Mouse (Mus musculus) heart, postnatal 10 days (tissue): Measurements from ENCODE around the gene Sh3d19. TPM values are rescaled to one million over a fixed set of nuclear protein-coding genes. Genes with fewer than 3 reads are reported as not detected.

ENCODE experiments used
- DNase-seq, 2 experiments: peaks; one replicate each; pipeline ENCODE4 v3.0.0; 2021
- intact Hi-C: fragments of 180-260 bp; cut with DNase I; formaldehyde crosslinking; loops from one replicate; pipeline ENCODE4 v1.15.1; 2025
- total RNA-seq, 2 experiments: library from RNA; stranded (reverse); gene quantifications; 2 replicates each; pipeline ENCODE4 v1.2.3; 2021

The Sh3d19 gene
- total RNA-seq, result 10 to 100 TPM; 23.4 to 27.8 TPM

- DNase-seq, result peak; percentile 81 to 85
- intact Hi-C loops, result loop anchor here (5.0 kb wide), 1 partner anchor 86 kb away; no protein-coding TSS in a partner anchor
These were observed at the start of gene Sh3d19 for GRCm38 (mm10) chr3:85970742-85971598. TSS of gene Sh3d19 (plus strand) at chr3:85971109.

DNA sequence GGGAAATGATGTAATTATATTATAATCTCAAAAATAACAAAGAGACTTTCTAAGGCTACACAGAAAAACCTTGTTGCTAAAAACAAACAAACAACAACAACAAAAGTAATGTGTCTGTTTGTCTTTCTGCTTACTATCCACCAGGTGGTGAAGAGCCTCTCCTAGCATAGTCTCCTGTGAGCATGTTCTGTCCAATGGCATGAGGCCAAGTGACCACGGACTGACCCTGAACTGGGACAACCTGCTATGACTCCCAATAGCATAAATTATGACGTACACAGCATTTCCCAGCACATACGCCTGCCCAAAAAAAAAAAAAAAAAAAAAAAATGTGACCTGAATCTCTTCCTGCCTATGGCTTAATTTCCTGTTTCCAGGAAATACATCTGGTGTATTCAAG lies 48.6 kb upstream of the Sh3d19 start:
- peak; percentile 51 to 65 for DNase-seq

DNA sequence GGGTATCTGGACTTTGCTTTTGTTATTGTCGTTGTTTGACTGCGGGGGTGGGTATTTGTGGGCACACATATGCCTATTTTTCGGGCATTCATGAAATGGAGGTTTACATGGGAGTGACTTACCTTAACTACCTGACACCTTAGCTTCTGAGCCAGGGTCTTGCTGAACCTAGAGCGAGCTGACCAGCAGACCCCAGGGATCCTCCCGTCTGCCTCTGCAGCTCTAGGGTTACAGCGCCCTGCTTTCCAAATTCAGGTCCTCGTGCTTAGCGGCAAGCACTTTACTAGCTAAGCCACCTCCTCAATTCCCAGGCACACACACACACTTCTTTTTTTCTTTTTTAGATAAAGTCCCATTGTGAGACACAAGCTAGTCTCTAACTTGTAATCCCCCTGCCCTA lies 47.6 kb upstream of the Sh3d19 start:
- no peak for DNase-seq
- intact Hi-C loops, result loop anchor here (5.0 kb wide), 3 partner anchors 204 to 1011 kb away; partner anchors contain the start of gene Gatb

More for the DNA sequence above, 48.6 kb upstream of the Sh3d19 start:
- intact Hi-C loops, result loop anchor here (5.0 kb wide), 3 partner anchors 205 to 1010 kb away; partner anchors contain the start of gene Gatb

DNA sequence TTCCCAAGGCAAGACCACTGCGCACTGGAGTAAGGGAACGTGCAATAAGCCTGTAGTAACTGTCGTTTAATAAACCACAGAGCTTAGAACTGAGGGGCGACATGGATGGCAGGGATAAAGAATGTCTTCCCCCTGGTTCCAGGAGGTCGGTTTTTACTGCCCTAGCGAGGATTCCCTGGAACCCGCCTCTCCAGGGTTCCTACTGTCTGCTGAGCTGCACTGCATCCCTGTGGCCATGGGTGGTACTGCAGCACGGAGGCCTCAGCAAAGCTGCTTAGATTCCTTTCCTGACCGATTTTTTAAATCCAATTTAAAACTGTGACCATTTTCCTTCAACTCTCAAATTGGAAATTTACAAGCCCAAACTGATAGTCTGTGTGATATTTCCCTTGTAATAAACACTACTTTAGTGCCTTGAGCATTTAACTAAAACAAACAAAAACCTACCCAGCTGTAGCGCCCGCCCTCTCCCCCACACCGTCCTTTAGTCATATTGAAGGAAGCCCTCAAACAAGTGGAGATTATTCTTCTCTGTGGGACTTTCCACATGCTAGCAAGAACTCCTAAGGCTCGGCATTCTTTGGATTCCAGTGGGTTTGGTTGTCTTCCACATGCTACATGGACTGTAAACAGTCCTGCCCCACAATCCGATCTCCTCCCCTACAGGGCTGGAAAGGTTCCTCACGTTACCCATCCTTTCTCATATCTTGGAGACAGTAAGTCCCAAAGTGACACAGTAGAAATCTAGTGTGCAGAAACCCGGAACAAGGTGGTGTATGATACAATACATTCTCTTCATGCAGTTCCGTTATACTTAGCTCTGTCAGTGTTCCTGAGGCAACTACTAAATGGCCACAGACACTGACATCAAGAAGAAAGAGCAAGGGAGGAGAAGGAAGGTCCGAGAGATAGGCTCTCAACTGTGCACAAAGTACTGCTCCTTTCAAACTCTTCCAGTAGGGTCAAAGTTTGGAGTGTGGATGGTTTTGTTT lies 46.7 kb upstream of the Sh3d19 start:
- intact Hi-C loops, result loop anchor here (1.0 to 5.0 kb wide), 4 partner anchors 203 to 1012 kb away; partner anchors contain the start of gene Gatb
- DNase-seq, result peak; percentile 84 to 90

GRCm38 (mm10) chr3:85927296-85927695 lies 43.6 kb upstream of the Sh3d19 start:
- intact Hi-C loops, result loop anchor here (5.0 kb wide), 1 partner anchor 1005 kb away; no protein-coding TSS in a partner anchor
- DNase-seq, result no peak

DNA sequence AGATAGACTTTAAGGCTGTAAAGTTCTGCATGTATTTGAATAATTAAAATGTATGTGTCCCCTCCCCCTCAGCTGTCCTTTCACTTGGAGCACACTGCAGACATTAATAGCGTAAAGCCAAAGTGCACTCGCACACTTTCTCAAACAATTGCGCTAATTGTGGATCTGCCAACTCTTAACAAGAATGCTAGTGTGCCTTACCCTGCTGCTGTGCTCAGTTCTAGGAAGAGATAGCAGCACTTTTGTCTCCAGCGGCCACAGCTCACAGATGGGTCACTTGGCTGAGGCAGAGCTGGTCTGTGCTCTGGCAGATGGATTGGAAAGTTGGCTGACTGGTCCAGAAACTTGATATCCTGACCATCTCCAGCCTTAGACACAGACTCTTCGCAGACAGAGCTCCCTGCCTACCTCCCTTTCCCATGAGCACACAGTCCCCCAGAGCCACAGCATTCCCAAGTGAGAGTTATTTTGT lies 42.7 kb upstream of the Sh3d19 start:
- DNase-seq, result peak; percentile 16 to 29
- intact Hi-C loops, result loop anchor here (5.0 kb wide), 1 partner anchor 1006 kb away; no protein-coding TSS in a partner anchor

DNA sequence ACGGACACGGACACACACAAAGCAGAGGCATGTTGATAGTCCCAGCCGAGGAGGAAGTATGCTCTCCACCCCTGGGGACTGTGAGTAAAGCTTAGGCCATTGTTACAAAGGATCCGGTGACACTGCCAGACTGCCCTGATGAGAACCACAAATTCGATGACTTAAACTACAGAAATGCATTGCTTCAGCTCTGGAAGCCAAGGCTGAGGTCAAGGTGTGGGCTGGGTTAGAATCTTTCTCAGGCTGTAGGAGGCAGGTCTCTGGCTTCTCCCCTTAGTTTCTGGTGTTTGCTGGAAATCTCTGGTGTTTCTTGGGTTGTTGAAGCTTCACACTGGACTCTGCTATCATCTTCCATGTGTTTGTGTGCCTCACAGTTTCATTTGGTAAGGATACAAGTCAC lies 41.2 kb upstream of the Sh3d19 start:
- intact Hi-C loops, result loop anchor here (5.0 kb wide), 1 partner anchor 1007 kb away; no protein-coding TSS in a partner anchor

GRCm38 (mm10) chr3:85930671-85931255 lies 40.1 kb upstream of the Sh3d19 start:
- intact Hi-C loops, result no loop called here

More for the DNA sequence above, 41.2 kb upstream of the Sh3d19 start:
- peak; percentile 6 to 27 for DNase-seq

DNA sequence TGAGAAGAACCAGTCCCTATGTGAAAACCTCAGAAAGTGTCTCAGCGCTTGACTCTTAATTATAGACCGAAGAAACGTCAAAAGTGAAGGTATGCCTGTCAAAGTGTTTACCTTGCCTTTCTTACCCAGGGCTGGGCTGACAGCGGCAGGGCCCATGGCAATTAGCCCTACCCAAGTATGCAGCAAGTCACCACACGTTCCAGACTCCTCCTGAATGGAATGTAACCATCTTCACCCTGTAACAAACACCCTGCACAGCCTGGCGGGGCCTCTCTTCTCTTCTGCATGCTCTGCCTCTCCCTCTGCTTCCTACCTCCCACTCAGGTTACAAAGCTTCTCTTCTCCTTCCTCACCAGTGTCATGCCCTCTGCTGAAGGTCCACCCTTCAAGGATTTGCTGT lies 39.0 kb upstream of the Sh3d19 start:
- intact Hi-C loops, result no loop called here
- DNase-seq, result no peak

More at GRCm38 (mm10) chr3:85930671-85931255, 40.1 kb upstream of the Sh3d19 start:
- DNase-seq, result no peak

- no peak for DNase-seq
- intact Hi-C loops, result no loop called here
These were observed 37.3 kb upstream of the Sh3d19 start for GRCm38 (mm10) chr3:85933586-85933985.

DNA sequence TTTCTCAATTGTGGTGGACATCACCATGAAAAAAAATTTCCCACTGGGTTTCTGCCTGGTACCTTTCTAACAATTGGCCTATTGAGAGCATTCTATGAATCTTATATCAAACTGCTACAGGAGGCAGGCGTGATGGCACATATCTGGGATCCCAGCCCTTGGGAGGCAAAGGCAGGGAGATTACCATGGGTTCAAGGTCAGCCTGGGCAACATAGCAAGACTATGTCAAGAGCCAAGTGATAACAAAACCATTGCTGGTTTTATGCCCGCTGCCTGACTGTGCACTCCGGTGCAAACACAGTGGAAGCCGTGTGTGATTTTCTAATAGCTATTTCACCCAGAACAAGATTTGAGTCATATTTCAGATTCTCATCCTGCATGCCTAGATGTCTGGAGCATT lies 20.0 kb upstream of the Sh3d19 start:
- no peak for DNase-seq
- intact Hi-C loops, result no loop called here

DNA sequence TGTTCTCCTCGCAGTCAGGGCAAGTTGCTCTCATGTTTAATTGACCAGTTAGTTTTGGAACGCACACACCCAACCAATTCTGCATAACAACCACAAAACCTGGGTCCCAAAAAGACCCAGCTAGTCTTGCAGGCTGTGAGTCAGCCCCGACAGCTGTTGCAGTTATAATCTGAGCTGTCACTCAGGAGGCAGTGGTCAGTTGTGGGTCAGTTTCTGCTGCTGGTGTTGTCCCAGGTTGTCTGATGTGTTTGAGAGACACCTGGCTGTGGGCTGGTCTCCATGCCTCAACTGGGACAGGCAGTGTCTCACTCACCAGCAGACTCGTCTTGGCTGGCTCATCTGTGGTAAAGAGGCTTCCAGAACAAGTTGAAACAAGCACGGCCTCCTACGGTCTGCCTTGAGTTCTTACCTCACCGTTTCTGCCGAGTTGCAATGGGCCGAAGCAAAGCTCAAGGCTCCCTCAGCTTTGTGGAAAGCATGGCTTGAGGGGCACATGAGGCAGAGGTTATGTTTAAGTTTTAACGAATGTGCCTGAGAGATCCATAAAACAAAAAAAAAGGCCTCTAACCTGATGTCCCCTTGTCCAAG lies 18.1 kb upstream of the Sh3d19 start:
- intact Hi-C loops, result no loop called here

DNA sequence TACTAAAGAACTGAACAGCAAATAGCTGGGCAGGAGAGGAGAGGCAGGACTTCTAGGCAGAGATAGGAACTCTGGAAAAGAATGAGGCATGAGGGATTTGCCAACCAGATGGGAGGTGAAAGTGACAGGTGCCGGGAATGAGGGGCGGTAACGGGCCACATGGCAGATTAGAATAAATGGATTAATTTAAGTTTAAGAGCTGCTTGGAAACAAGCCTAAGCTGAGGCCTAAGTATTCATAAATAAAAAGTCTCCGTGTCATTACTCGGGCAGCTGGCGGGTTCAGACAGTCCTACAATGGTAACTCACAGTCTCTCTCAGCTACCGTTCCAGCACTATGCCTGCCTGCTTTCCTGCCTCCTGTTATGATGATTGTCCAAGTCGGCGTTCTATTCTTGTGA lies 15.6 kb upstream of the Sh3d19 start:
- DNase-seq, result no peak
- intact Hi-C loops, result no loop called here

More for the DNA sequence above, 18.1 kb upstream of the Sh3d19 start:
- DNase-seq, result no peak

DNA sequence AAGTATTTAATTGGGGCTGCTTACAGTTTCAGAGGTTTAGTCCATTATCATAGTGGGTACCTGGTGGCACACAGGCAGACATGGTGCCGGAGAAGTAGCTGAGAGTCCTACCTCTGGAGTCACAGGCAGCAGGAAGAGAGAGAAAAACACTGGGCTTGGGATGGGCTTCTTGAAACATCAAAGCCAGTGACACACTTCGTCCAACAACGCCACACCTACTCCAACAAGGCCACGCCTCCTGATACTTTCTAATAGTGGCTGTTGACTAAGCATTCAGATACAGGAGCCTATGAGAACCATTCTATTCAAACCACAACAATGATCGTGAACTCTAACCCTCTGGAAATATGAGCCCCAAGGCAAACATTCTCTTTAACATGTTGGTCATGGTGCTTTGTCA lies 15.2 kb upstream of the Sh3d19 start:
- intact Hi-C loops, result no loop called here
- DNase-seq, result no peak

DNA sequence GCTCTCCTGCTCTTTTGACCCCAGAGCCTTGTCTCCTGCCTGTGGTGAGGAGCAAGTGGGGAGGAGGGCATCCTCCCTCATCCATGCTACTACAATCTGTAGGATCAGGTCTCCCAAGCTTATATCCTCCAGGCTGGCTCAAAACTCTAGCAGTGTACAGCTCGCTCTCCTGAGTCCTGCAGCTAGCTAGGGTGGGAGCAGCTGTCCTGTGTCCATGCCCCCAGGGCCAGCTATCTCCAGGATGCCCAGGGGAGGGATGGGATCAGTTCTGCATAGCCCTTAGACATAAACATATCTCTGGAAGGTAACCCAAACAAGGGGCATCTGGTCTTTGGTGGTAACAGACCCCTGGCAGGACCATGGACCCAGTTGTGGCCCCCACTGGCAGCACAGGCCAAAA lies 11.2 kb upstream of the Sh3d19 start:
- intact Hi-C loops, result no loop called here
- no peak for DNase-seq

- intact Hi-C loops, result no loop called here
These were observed 9.8 kb upstream of the Sh3d19 start for GRCm38 (mm10) chr3:85961134-85961533.

DNA sequence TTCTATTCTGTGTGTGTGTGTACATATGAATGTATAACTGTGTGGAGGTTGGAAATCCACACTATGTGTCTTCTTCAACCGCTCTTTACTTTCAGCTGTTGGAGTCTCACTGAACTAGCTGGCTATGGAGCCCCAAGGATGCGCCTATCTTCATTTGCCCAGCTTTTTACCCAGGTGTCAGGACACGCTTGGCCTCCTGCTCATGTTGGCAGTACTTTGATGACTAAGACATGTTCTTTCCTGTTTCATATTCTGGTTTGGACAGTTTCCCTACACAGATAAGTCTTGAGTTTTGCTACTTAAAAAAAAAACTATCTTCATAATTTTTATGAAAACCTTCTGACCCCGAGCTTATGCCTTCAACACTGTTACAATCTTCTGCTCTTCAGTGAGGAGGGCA lies 5.4 kb upstream of the Sh3d19 start:
- DNase-seq, result no peak
- intact Hi-C loops, result no loop called here

More at GRCm38 (mm10) chr3:85961134-85961533, 9.8 kb upstream of the Sh3d19 start:
- no peak for DNase-seq

- intact Hi-C loops, result no loop called here
- no peak for DNase-seq
These were observed 1.9 kb upstream of the Sh3d19 start for GRCm38 (mm10) chr3:85969040-85969439.

- intact Hi-C loops, result loop anchor here (5.0 kb wide), 1 partner anchor 86 kb away; no protein-coding TSS in a partner anchor
- DNase-seq, result peak; percentile 7 to 15
These were observed 678 bp downstream of the Sh3d19 start for GRCm38 (mm10) chr3:85971599-85971975.
